Mouse (Mus musculus) embryonic facial prominence, embryonic 11.5 days (tissue): ENCODE results near the gene Rps7. TPM values are rescaled to one million over a fixed set of nuclear protein-coding genes. Genes with fewer than 3 reads are reported as not detected.

Source experiments
- ATAC-seq: fragments of 200-750 bp; cut with Nextera tagmentation; replicated peaks from 2 replicates; pipeline ENCODE4 v1.8.0; 2017; ENCODE audit warnings: low read depth; ENCODE audit not compliant: insufficient number of reproducible peaks, low FRiP score, low TSS enrichment
- DNase-seq: peaks from one replicate; pipeline ENCODE4 v3.0.0-alpha.2; 2015; ENCODE audit warnings: low spot score
- H3K27ac ChIP-seq: fragments of 300-500 bp; sonication (generic); replicated peaks from 2 replicates; pipeline ENCODE4 v1.5.1; 2014; ENCODE audit warnings: mild to moderate bottlenecking, low read depth, low read length, control low read depth
- H3K27me3 ChIP-seq: fragments of 300-500 bp; sonication (generic); 2 replicates; pipeline ENCODE4 v1.6.1; 2014; ENCODE audit warnings: mild to moderate bottlenecking, low read length, moderate library complexity, mixed read lengths; ENCODE audit not compliant: control insufficient read depth, insufficient read depth
- H3K36me3 ChIP-seq: fragments of 300-500 bp; sonication (generic); replicated peaks from 2 replicates; pipeline ENCODE4 v1.6.1; 2014; ENCODE audit warnings: low read depth, mild to moderate bottlenecking, low read length, moderate library complexity, mixed read lengths; ENCODE audit not compliant: control insufficient read depth, insufficient read depth
- H3K4me1 ChIP-seq: fragments of 300-500 bp; sonication (generic); 2 replicates; pipeline ENCODE4 v1.6.1; 2014; ENCODE audit warnings: low read length, mixed read lengths; ENCODE audit not compliant: control insufficient read depth, insufficient read depth
- H3K4me2 ChIP-seq: fragments of 300-500 bp; sonication (generic); 2 replicates; pipeline ENCODE4 v1.6.1; 2014; ENCODE audit warnings: low read depth, mild to moderate bottlenecking, control low read depth, low read length, moderate library complexity
- H3K4me3 ChIP-seq: fragments of 300-500 bp; sonication (generic); 2 replicates; pipeline ENCODE4 v1.5.1; 2014; ENCODE audit warnings: low read depth, low read length, control low read depth
- H3K9ac ChIP-seq: fragments of 300-500 bp; sonication (generic); replicated peaks from 2 replicates; pipeline ENCODE4 v1.6.1; 2014; ENCODE audit warnings: mild to moderate bottlenecking, control low read depth, low read length
- H3K9me3 ChIP-seq: fragments of 300-500 bp; sonication (generic); replicated peaks from 2 replicates; pipeline ENCODE4 v1.6.1; 2016; ENCODE audit warnings: mild to moderate bottlenecking, low read length, inconsistent platforms, mixed read lengths; ENCODE audit not compliant: control insufficient read depth
- WGBS: fragments of 180-500 bp; shearing (Covaris S2); extraction: QIAGEN DNeasy Blood & Tissue Kit; methylation state at CpG from one replicate; pipeline ENCODE4 v1.1.7; 2014; 5-methylcytosine and 5-hydroxymethylcytosine counted together
- polyA plus RNA-seq: library from polyadenylated mRNA; unstranded; fragments of >200 nt; fragmentation: Nextera tagmentation; extraction: Ambion mirVana; gene quantifications from 2 replicates; pipeline ENCODE4 v1.2.1, GENCODE M21; 2014

Rps7 gene
- polyA plus RNA-seq, 1 experiment from 2014 or later: 941 TPM

- Histone ChIP-seq H3K4me3 (no peak overlapping the region), H3K36me3 (peaks cover 2% of the 10 kb centered on the region; the same call in 1 of the 2 replicates), H3K27me3 (no peaks in the 10 kb centered on the region), H3K27ac (no peak overlapping the region), H3K9ac (no peak overlapping the region), H3K4me2 (no peak overlapping the region), H3K4me1 (no peaks in the 10 kb centered on the region), H3K9me3 (no peaks in the 10 kb centered on the region)
- ATAC-seq (no peak), DNase-seq (no peak)
- 86% methylated on average over 4 of the region's 4 CpGs for WGBS
These were observed 26.9 kb upstream of the Rps7 start for GRCm38 (mm10) chr12:28662628-28663027.

- H3K27ac ChIP-seq: peak within 1 kb of the TSS; percentile 56; the same call in 1 of the 2 replicates
- ATAC-seq (peak; percentile 90), DNase-seq (peak; percentile 95)
- H3K9ac ChIP-seq: peak within 1 kb of the TSS; percentile 79
- peak within 1 kb of the TSS; percentile 69 for H3K4me2 ChIP-seq
- 1% methylated on average over 52 of the region's 52 CpGs for WGBS
- no peaks in the 10 kb centered on the region for H3K27me3 ChIP-seq
- no peaks in the 10 kb centered on the region; the same call in 1 of the 2 replicates for H3K4me1 ChIP-seq
- H3K9me3 ChIP-seq: no peaks in the 10 kb centered on the region
- H3K4me3 ChIP-seq: peak within 1 kb of the TSS; percentile 71
- H3K36me3 ChIP-seq: no peaks in the 10 kb centered on the region
These were observed 13.7 kb upstream of the Rps7 start, which contains the start of gene Rnaseh1 for GRCm38 (mm10) chr12:28649141-28650110. Gene Rnaseh1, plus strand, starts transcription at chr12:28649602.

GRCm38 (mm10) chr12:28638778-28639177, 3.0 kb upstream of the Rps7 start:
- Histone ChIP-seq H3K4me3 (no peak overlapping the region), H3K9ac (no peak overlapping the region), H3K27me3 (no peaks in the 10 kb centered on the region), H3K4me1 (peaks cover 6% of the 10 kb centered on the region; the same call in 1 of the 2 replicates), H3K27ac (no peak overlapping the region), H3K36me3 (peaks cover 3% of the 10 kb centered on the region), H3K4me2 (no peak overlapping the region), H3K9me3 (no peaks in the 10 kb centered on the region)
- 73% methylated on average over 2 of the region's 2 CpGs for WGBS
- ATAC-seq: no peak
- no peak for DNase-seq

GRCm38 (mm10) chr12:28636543-28636942, 790 bp upstream of the Rps7 start:
- H3K9ac ChIP-seq: no peak overlapping the region
- H3K4me2 ChIP-seq: peak overlapping the region; percentile 47; the same call in 1 of the 2 replicates
- WGBS: 92% methylated on average over 6 of the region's 6 CpGs
- DNase-seq (no peak), ATAC-seq (no peak)
- no peaks in the 10 kb centered on the region for H3K27me3 ChIP-seq
- H3K36me3 ChIP-seq: peaks cover 14% of the 10 kb centered on the region
- peaks cover 6% of the 10 kb centered on the region; the same call in 1 of the 2 replicates for H3K4me1 ChIP-seq
- no peak overlapping the region for H3K27ac ChIP-seq
- H3K4me3 ChIP-seq: peak overlapping the region; percentile 93; the same call in 1 of the 2 replicates
- no peaks in the 10 kb centered on the region for H3K9me3 ChIP-seq

GRCm38 (mm10) chr12:28635058-28635534, 657 bp downstream of the Rps7 start:
- ATAC-seq (0 out of 2 replicates have a peak, but pooled peaks have one; percentile 7), DNase-seq (no peak)
- H3K9ac ChIP-seq: peak overlapping the region; percentile 98
- peak overlapping the region; percentile 93 for H3K4me3 ChIP-seq
- 2% methylated on average over 23 of the region's 23 CpGs for WGBS
- no peaks in the 10 kb centered on the region for H3K9me3 ChIP-seq
- H3K4me2 ChIP-seq: peak overlapping the region; percentile 60
- H3K27ac ChIP-seq: peak overlapping the region; percentile 84
- peaks cover 6% of the 10 kb centered on the region; the same call in 1 of the 2 replicates for H3K4me1 ChIP-seq
- no peaks in the 10 kb centered on the region for H3K27me3 ChIP-seq
- peaks cover 21% of the 10 kb centered on the region for H3K36me3 ChIP-seq

GRCm38 (mm10) chr12:28628436-28628835, 7.3 kb downstream of the Rps7 start:
- WGBS: 90% methylated on average over 2 of the region's 2 CpGs
- DNase-seq: no peak
- no peak overlapping the region for H3K4me2 ChIP-seq
- H3K27ac ChIP-seq: no peak overlapping the region
- H3K9ac ChIP-seq: no peak overlapping the region
- ATAC-seq: no peak
- H3K9me3 ChIP-seq: no peaks in the 10 kb centered on the region
- no peaks in the 10 kb centered on the region for H3K27me3 ChIP-seq
- H3K4me3 ChIP-seq: no peak overlapping the region
- no peaks in the 10 kb centered on the region for H3K4me1 ChIP-seq
- peaks cover 24% of the 10 kb centered on the region for H3K36me3 ChIP-seq

GRCm38 (mm10) chr12:28627092-28627491, 8.7 kb downstream of the Rps7 start:
- H3K9me3 ChIP-seq: no peaks in the 10 kb centered on the region
- no peak overlapping the region for H3K4me3 ChIP-seq
- no peak overlapping the region for H3K27ac ChIP-seq
- no peaks in the 10 kb centered on the region for H3K27me3 ChIP-seq
- DNase-seq (no peak), ATAC-seq (no peak)
- WGBS: 67% methylated on average over 4 of the region's 4 CpGs
- no peak overlapping the region for H3K9ac ChIP-seq
- H3K4me2 ChIP-seq: no peak overlapping the region
- H3K4me1 ChIP-seq: no peaks in the 10 kb centered on the region
- peaks cover 14% of the 10 kb centered on the region for H3K36me3 ChIP-seq

GRCm38 (mm10) chr12:28625407-28625806, 10.3 kb downstream of the Rps7 start:
- ATAC-seq (no peak), DNase-seq (no peak)
- Histone ChIP-seq H3K9me3 (no peaks in the 10 kb centered on the region), H3K9ac (no peak overlapping the region), H3K27me3 (no peaks in the 10 kb centered on the region), H3K4me1 (no peaks in the 10 kb centered on the region), H3K4me2 (no peak overlapping the region), H3K36me3 (peaks cover 9% of the 10 kb centered on the region), H3K4me3 (no peak overlapping the region), H3K27ac (no peak overlapping the region)
- WGBS: 87% methylated on average over 7 of the region's 7 CpGs
